Mouse (Mus musculus) adrenal gland, adult 8-10 months (tissue): ENCODE results near the gene Dbr1. TPM values are rescaled to one million over a fixed set of nuclear protein-coding genes. Genes with fewer than 3 reads are reported as not detected.

ENCODE experiments used
- DNase-seq: peaks from one replicate; pipeline ENCODE4 v3.0.0; 2022
- total RNA-seq, 4 experiments: library from RNA; stranded (reverse); gene quantifications; 2 replicates each; pipeline ENCODE4 v1.2.4; 2022

Gene Dbr1
- total RNA-seq, 4 experiments from 2014 or later, result 13.4 to 17.3 (median 16.5) TPM

DNA sequence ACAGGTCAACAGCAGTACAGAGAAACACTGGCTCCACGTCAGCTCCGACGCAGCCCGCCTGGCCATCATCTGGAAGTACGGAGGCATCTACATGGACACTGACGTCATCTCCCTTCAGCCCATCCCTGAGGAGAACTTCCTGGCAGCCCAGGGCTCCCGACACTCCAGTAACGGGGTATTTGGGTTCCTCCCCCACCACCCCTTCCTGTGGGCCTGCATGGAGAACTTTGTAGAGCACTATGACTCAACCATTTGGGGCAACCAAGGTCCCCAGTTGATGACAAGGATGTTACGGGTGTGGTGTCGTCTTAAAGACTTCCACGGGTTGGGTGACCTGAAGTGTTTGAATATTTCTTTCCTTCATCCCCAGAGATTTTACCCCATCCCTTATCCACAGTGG lies 44.6 kb downstream of the Dbr1 start:
- no peak for DNase-seq

- no peak for DNase-seq
Observed at GRCm38 (mm10) chr9:99622034-99622433, 46.4 kb downstream of the Dbr1 start.

- DNase-seq, result no peak
Observed at GRCm38 (mm10) chr9:99622966-99623365, 47.4 kb downstream of the Dbr1 start.

DNA sequence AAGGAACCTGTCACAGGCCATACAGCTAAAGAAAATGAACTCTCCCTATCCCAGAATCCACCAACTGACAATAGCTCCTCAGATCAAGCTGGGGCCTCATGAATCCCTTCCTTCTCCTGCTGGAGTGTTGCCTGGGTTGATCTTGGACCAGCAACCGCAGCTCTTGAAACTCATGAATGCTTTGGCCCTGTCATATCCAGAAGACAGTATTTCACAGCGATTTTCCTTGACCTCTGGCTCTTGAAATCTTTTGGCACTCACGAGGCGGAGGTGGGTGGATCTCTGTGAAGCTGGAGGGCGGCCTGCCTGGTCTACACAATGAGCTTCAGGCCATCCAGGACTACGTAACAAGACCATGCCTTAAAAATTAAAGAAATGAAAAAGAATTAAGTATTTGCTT lies 48.5 kb downstream of the Dbr1 start:
- peak; percentile 66 for DNase-seq

GRCm38 (mm10) chr9:99628581-99628980 lies 53.0 kb downstream of the Dbr1 start:
- no peak for DNase-seq

GRCm38 (mm10) chr9:99629281-99630011 lies 53.8 kb downstream of the Dbr1 start, which contains the start of gene Dzip1l:
Gene Dzip1l (plus strand): TSS chr9:99629496.
- peak; percentile 49 for DNase-seq

DNA sequence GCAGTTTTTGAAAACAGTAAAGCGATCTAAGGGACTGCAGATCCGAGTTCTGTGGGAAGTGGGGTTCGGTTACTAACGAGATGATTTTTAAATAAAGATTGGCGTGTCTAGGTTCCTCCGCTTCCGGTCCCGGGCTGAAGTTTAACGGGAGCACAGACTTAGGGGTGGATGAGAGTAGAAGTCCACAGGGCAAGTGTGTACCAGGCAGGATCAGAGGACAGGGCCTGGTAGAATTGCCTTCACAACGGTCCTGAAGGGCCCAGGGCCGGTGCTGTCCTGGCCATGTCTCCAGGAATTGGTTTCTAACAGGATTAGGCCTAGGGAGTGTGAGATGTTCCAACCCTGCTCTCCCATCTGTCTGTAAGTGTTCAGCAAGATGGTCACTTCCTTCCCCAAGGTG lies 54.5 kb downstream of the Dbr1 start:
- DNase-seq, result no peak

- no peak for DNase-seq
Observed at GRCm38 (mm10) chr9:99630528-99631125, 55.0 kb downstream of the Dbr1 start.

GRCm38 (mm10) chr9:99631781-99632180 lies 56.2 kb downstream of the Dbr1 start:
- DNase-seq, result no peak

GRCm38 (mm10) chr9:99632264-99632663 lies 56.7 kb downstream of the Dbr1 start:
- no peak for DNase-seq

Other genes with a start within 250 kb of the Dbr1 start
- 1 to 10 TPM in 2 of 4 experiments, under 1 TPM in 2; 0.78 to 1.6 (median 1.0) TPM for gene Esyt3, start 217.2 kb upstream of the Dbr1 start, total RNA-seq
- 100 to 1,000 TPM in 2 of 4 experiments, 10 to 100 TPM in 2; 57.5 to 105 (median 81.7) TPM for gene Mras, start 138.4 kb upstream of the Dbr1 start, total RNA-seq
- not detected for gene Nme9, start 124.3 kb upstream of the Dbr1 start, total RNA-seq
- gene Armc8, start 6.9 kb upstream of the Dbr1 start, total RNA-seq, result 10 to 100 TPM; 31.3 to 35.5 (median 32.3) TPM
- gene A4gnt, start 36.7 kb downstream of the Dbr1 start, total RNA-seq, result not detected
- 1 to 10 TPM; 4.8 to 6.8 (median 5.1) TPM for gene Dzip1l, start 53.7 kb downstream of the Dbr1 start, total RNA-seq
- not detected for gene Cldn18, start 141.5 kb downstream of the Dbr1 start, total RNA-seq